Mouse (Mus musculus) lung, postnatal 0 days (tissue): ENCODE measurements around the gene Gm20716.

Experiments used
- CTCF ChIP-seq: IDR thresholded peaks from 2 replicates; pipeline ENCODE4 v1.5.1; 2016; ENCODE audit warnings: antibody characterized with exemption, mild to moderate bottlenecking
- EP300 ChIP-seq: IDR thresholded peaks from 2 replicates; pipeline ENCODE4 v1.6.1; 2016; ENCODE audit warnings: antibody characterized with exemption, mild to moderate bottlenecking, control low read depth

DNA sequence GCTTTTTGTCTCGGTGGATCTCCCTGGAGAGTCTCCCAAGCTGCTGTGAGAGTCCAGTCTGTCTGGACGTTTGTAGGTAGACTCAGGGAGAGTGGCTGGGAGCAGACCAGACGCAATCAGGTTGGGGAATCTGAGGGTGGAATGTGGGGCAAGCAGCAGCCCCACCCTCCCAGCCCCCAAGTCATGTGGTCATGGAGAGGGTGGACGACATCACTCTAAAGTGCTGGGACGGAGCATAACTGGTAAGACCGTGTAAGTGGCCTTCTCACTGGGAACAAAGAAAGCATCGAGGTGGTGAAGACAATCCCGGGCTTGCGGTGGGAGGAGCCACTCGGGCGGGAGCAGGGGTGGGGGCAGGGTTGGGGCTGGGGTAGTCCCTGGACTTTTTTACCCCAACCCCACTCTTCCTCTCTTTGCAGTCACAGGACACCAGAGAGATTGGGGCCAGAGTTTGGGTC lies 68.6 kb downstream of the Gm20716 start:
- TF ChIP-seq CTCF (no peak), EP300 (no peak)
